Mouse (Mus musculus) heart, postnatal 0 days (tissue): ENCODE measurements around the gene Bmf.

Experiments
- CTCF ChIP-seq: IDR thresholded peaks from 2 replicates; pipeline ENCODE4 v1.5.1; 2016; ENCODE audit warnings: antibody characterized with exemption, control low read depth, low read depth
- EP300 ChIP-seq: IDR thresholded peaks from 2 replicates; pipeline ENCODE4 v1.6.1; 2016; ENCODE audit warnings: antibody characterized with exemption, low read depth

DNA sequence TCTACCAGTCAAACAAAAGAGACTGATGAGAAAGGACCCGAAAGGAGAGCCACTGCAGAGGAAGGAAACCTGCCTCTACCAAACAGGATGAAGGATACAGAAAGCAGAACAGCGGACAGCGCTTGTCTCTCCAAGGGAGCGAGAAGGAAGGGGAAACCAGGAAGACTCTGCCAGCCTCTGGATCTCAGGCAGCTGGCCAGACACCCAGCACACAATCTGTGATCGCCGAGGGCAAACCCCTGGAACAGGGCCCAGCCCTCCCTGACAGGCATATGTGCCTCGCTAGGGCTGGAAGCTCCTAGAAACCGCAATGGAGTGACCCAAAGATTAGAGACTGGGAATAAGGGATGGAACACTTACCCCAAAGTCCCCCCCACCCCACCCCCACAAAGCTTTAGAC is 12.9 kb downstream of the Bmf start:
- no peak for TF ChIP-seq CTCF
- TF ChIP-seq EP300 = no peak
